Mouse (Mus musculus): Measurements from ENCODE around the gene Gprc6a. TPM values are rescaled to one million over a fixed set of nuclear protein-coding genes. Genes with fewer than 3 reads are reported as not detected.

Gene Gprc6a
- total RNA-seq, 2 experiments from 2014 or later, result not detected

- intact Hi-C loops (cut with DNase I), result loop anchor here (10.0 kb wide), 1 partner anchor 60 kb away; no protein-coding TSS in a partner anchor
- DNase-seq (ENCODE audit: low spot score), result no peak
Observed at GRCm38 (mm10) chr10:51595001-51595931, 36.0 kb downstream of the Gprc6a start.

DNA sequence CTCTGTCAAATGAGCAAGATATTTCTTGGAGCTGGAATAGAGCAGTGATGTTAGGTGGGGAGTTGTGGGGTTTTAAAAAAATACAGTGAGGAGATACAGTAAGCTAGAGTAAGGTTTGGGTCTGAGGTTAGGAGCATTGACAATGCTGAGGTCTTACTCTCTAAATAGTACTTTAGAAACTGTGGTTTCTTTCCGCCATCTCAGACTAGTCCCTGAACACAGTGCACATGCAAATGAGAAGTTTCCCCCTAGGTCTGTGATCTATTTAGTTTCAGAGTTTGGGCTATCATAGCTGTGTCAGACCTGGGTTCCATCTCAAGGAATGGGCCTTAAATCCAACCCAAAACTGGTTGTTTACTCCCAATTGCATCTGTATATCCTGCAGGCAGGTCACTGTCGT, 39.7 kb downstream of the Gprc6a start:
- intact Hi-C loops (cut with DNase I), result loop anchor here (10.0 kb wide), 1 partner anchor 63 kb away; no protein-coding TSS in a partner anchor

GRCm38 (mm10) chr10:51590139-51590574, 41.1 kb downstream of the Gprc6a start, which contains the start of gene Fam162b:
Gene Fam162b (minus strand): TSS chr10:51590517.
- DNase-seq (ENCODE audit: low spot score), result no peak
- intact Hi-C loops (cut with DNase I), result loop anchor here (10.0 kb wide), 1 partner anchor 65 kb away; no protein-coding TSS in a partner anchor

More for the DNA sequence above, 39.7 kb downstream of the Gprc6a start:
- no peak for DNase-seq (ENCODE audit: low spot score)

- no peak for DNase-seq (ENCODE audit: low spot score)
- intact Hi-C loops (cut with DNase I), result no loop called here
Observed at GRCm38 (mm10) chr10:51584919-51585318, 46.3 kb downstream of the Gprc6a start.

DNA sequence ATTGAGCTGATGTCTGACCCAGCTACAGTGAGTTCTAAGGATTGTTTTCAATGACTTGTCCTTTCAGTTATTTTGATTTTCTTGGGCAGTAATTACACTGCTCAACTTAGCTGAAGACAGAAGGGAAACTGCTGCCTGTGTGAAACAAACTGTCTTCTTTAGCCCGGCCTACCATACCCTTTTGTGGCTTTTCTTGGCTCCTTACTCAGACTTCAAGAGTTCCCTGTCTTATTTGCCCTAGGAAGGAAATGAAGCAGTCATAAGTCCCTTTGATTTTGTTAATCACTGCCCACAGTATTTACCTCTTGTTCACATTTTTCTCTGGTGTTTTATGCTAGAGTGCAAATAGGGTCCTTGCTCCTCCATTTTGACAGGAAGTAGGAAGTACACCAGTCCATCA, 46.9 kb downstream of the Gprc6a start:
- no peak for DNase-seq (ENCODE audit: low spot score)
- intact Hi-C loops (cut with DNase I), result no loop called here

DNA sequence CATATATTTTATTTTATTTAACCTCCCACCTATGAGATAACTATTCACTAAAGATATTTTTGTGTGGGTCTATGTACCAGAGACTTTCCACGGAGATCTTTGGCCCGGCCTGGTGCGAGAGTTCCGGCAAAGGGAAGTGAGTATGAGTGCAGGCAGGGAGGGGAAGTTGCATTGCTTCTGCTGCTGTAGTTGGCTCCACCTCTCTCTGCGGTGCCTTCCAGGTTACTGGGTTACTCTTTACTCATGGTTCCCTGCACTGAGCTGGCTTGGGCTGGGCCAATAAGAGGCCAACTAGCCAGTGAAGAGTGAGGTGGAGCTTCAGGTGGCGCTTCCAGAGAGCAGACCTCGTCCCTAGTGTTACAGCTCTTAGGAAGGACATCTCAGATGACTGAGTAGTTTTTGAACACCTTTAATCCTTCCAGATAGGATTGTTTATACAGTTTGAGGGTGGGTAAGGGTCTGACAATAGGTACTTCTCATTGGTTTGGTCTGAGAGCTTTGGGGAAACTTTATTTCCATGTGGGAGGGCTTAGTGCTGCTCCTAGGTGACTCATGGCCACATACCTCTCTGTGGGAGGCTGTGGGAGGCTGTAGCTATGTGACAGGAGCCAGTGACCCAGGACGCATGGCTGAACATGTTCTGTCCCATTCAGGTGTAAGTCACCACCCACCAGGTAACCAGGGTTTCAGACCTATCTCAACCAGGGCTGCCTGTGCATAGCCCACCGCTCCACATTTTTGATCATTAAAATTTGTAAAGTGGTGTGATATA, 59.9 kb downstream of the Gprc6a start:
- intact Hi-C loops (cut with DNase I), result no loop called here
- no peak for DNase-seq (ENCODE audit: low spot score)

Other genes with a start within 250 kb of the Gprc6a start
- under 1 TPM in 1 of 2 experiments, not detected in 1; 0.99 TPM for gene Gm49339, start 150.8 kb downstream of the Gprc6a start, total RNA-seq (2021)
- 1 to 10 TPM; 1.6 to 1.9 TPM for gene Lilr4b, start 150.8 kb downstream of the Gprc6a start, total RNA-seq (2021)
- 1 to 10 TPM; 1.5 to 1.8 TPM for gene Lilrb4a, start 140.5 kb downstream of the Gprc6a start, total RNA-seq (2021)
- gene Fam162b, start 40.9 kb downstream of the Gprc6a start, total RNA-seq (2021), result not detected
- gene Rfx6, start 46.3 kb upstream of the Gprc6a start, total RNA-seq (2021), result not detected